Mouse (Mus musculus): Measurements from ENCODE around the gene Abat. TPM values are rescaled to one million over a fixed set of nuclear protein-coding genes. Genes with fewer than 3 reads are reported as not detected.

Abat gene
- total RNA-seq (2021) = 100 to 1,000 TPM; 134 to 146 TPM
- long read RNA-seq, full-length matches to known transcripts = 135 of 190 reads
- long read RNA-seq, partial matches to known transcripts = 54 of 190 reads
- long read RNA-seq, other reads (novel, unspliced or antisense) = 1 of 190 reads

DNA sequence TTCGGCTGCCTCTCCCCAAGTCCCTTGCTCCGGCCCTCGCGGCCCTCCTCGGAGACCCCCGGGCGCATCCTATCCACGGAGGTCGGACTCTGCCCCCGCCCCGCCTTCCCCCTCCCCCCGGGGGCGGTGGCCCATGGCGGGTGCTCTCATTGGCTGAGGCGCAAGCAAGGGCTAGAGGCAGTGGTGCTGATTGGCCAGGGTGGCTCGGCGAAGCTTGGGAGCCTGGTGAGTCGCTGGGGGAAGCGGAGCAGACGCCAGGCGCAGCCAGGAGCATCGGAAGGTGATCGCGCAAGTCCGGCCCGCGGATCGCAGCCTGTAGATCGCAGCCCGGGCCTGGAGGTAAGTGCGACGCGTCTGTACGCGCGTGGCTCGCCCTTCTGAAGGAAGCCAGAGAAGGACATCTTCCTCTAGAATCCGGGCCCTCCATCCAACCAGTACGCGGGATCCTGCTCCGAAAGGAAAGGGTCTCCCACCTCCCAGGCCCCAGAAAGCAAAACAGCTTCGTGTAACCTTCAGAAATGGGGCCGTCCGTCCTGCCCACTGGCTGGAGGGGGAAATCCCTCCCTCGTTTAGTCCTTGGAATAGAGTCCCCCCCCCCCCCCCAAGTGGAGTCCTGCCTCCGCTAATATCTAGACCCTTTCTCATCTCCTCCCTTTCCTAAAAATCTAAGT lies at the start of gene Abat:
Gene Abat, plus strand, starts transcription at position 194 of the 671 bp plus-strand sequence.
- peak; percentile 92 to 96 for DNase-seq (ENCODE audit: low spot score in 2 of 2)

DNA sequence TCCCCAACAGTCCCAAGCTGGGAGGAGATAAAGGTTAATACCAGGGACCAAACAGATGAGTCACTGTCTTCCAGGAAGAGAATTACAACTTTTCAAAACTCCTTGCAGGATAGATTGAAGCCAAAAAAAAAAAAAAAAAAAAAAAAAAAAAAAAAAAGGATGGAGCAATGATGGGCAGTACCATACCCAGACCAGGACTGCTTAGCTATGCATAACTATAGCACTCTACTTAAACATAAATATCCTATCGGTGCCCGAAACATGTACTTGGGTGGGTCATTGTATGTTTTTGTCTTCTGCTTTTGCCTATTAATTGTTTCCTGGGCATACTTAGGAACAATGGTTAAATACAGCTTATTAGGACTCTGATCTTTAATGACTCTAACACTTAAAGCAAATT lies 43.1 kb upstream of the Abat start:
- DNase-seq (ENCODE audit: low spot score in 2 of 2) = no peak

DNA sequence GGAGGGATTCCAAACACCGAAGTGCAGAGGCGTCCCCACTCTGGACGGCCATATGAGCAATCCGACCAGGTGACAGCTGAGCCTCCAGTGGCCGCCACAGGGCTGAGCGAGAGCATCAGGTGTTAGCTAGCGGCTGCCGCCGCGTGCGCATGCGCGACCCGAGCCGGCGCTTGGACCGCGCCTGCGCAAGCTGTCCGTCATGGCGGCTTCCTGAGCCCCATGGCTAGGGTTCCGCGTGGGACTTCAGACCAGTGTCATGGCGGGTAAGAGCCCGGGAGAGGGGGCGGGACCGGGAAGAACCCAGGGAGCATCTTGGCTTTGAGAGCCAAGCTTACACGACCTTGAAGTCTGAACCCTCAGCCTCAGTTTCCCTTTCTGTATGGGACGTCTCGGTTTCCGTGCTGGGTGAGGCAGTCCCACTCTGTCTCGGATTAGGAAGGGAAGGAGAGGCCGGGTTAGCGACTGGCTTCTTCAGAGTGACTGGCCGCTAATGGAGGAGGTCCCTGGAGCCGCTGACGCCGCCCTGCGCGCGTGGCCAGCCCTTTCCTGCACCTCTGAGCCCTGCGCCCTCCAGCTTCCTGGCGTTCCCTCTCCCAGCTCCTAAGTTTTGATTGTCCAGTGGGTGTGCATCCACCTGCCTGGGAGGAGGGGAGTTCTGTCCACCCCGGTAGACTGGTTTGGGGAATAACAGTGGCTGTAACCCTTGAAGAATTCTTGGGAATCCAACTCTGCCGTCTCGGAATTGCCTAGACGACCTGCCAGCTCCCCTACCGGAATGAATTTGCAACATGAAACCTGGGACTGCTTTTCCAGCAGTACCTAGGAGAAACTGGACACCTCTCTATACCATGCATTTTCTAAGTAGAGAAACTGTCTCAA lies 42.4 kb upstream of the Abat start, which contains the start of gene Mettl22:
Gene Mettl22, plus strand, starts transcription at position 186 of the 879 bp plus-strand sequence.
- peak; percentile 88 to 93 for DNase-seq (ENCODE audit: low spot score in 2 of 2)

DNA sequence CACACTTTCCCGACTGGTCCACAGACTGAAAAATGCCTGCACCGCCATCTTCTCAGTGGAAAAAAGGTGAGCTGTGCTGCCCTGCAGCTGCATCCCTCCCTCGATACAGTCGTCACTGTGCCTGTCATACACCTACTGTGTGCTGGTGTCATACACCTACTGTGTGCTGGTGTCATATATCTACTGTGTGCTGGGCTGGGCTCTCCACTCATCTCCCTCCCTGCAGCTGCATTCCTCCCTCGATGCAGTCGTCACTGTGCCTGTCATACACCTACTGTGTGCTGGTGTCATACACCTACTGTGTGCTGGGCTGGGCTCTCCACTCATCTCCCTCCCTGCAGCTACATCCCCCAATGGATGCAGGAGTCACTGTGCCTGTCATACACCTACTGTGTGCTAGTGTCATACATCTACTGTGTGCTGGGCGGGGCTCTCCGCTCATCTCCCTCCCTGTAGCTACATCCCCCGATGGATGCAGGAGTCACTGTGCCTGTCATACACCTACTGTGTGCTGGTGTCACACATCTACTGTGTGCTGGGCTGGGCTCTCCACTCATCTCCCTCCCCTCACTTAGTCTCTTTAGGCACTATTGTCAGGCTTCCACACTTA lies 25.7 kb upstream of the Abat start:
- DNase-seq (ENCODE audit: low spot score in 2 of 2) = no peak

DNA sequence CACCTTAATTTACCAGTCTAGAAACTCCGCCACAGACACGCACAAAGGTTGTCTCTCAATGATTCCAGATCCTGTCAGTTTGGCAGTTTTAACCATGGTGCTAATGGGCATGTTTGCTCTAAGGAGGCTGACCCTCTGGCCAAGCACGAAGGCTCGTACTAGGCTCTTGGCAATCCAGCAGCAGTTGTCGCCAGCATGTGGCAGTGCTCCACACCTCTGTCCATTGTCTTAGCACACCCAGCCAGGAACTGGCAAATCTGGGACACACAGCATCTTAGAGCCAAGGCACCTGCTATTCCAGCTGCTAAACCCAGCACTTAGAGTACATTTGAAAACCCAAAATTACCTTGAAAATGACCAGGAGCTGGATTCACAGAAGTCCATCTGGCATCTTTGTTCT lies 23.9 kb upstream of the Abat start:
- DNase-seq (ENCODE audit: low spot score in 2 of 2) = no peak

DNA sequence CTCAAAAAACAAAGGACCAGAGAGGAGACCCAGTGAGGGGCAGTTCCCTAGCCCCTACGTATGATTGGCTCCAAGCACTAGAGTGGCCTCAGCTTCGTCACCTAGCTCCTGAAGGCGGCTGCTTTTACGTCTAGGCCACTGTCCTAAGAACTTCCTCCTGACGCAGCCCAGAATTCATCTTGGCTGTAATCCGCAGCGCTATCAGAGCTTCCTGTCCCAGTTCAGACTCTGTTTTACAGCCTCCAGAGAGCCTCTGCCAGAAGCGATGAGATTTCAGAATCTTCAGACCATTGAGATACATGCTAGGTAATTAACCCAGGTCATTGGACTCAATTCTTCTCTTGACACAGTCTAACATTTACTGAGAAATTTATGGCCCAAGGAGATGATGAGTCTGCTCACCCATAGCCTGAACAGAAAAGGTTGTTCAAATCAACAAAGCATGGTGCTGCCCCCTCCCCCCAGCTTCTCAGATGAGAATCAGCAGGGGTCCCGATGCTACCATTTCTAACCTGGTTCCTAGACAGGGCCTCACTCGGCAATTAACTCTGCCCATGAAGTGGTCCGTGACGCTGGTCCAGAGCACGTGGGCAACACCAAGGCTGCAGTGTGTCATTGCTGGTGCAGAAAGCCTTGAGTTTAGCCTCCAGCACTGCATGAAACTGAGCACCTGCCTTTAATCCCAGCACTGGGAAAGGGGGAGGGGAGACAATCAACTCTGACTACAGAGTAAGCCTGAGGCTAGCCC lies 21.3 kb upstream of the Abat start:
- no peak for DNase-seq (ENCODE audit: low spot score in 2 of 2)

GRCm38 (mm10) chr16:8494268-8494667 lies 19.0 kb upstream of the Abat start:
- peak; percentile 22 to 72 for DNase-seq (ENCODE audit: low spot score in 2 of 2)

GRCm38 (mm10) chr16:8496967-8497366 lies 16.3 kb upstream of the Abat start:
- DNase-seq (ENCODE audit: low spot score in 2 of 2) = no peak

GRCm38 (mm10) chr16:8504271-8504670 lies 9.0 kb upstream of the Abat start:
- DNase-seq (ENCODE audit: low spot score in 2 of 2) = no peak

DNA sequence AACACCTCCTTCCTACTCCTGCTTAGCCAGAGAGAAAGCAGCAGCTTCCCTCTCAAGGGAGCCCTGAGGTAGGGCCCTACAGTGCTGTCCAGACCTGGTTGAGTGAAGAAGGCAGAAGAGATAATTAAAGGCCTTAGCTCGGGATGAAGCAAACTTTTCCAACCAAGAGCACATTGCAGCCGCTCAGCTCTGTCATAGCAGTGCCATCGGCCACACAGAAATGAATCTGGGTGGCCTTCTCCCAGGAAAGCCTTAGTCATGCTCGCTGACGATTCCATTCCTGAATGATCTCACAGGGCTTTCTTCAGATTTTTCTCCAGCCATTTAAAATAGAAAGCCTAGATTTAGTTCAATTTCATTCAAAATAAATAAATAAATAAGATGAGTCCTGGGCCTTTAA lies 3.3 kb upstream of the Abat start:
- DNase-seq (ENCODE audit: low spot score in 2 of 2) = no peak

DNA sequence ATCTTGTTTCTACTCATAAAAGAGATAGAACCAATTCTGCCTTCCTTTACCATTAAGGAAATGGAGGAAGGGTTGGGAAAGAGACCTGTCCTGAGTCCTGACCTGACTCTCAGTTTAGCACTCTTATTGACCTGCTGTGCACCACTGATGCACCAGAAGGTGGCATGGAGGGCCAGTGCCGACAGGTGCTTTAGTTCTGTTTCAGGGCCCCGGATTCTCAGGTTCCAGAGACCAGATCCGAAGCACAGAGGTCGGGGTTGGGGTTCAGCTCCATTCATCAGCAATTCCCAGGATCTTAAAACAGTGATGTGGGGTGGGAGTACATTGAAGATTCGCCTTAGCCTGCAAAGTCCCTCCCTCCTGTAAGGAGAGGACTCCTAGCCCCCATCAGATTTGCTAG lies 399 bp upstream of the Abat start:
- no peak for DNase-seq (ENCODE audit: low spot score in 2 of 2)

- no peak for DNase-seq (ENCODE audit: low spot score in 2 of 2)
These were observed 951 bp downstream of the Abat start for GRCm38 (mm10) chr16:8514180-8514579.

DNA sequence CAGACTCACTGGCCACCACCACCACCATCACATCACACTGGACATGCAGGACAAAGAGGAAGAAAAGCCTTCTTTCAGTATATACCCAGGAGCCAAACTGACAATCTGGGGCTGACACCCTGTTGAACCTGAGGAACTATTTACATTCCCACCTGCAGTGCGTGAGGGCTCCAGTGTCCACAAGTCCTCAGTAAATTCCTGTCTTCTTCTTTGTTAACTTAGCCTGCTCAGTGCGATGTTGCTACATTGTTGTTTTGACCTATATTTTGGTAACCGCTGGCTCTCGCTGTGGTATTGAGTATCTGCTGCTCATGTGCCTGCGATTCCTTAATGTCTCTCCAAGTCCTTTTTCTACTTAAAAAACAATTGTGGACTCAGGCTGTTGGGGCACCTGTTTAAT lies 7.3 kb downstream of the Abat start:
- DNase-seq (ENCODE audit: low spot score in 2 of 2) = no peak

- no peak for DNase-seq (ENCODE audit: low spot score in 2 of 2)
These were observed 8.1 kb downstream of the Abat start for GRCm38 (mm10) chr16:8521322-8521721.

DNA sequence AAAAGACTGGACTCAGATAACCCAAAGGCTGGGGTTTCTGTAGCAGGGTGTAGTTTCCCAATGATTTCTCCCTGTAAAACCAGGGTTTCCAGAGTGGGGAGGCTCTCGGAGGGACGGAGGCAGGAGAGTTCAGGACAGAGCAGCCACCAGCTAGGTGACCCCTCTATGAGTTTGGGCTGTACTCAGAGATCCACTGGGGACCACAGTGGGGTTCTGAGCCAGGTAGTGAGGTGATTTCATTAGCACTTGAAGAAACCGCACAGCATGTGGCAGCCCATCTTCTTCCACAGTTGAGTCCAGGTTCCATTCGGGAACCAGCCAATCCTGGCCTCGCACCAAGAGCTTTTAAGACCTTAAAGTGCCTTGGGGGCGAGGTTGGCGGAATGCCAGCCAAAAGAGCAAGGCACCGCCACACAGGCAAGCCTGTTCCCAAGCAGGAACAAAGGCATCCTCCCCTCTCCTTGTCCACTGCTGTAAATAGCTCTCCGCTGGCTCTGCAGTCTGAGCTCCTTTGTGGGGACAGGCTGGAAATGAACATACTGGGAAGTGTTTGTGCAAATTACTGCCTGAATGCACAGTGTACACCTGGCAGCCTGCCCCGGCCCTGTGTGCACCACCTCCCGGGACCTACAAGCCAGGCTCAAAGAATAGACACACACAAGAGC lies 10.4 kb downstream of the Abat start:
- peak in 1 of 2 experiments; percentile 48 for DNase-seq (ENCODE audit: low spot score in 2 of 2)

GRCm38 (mm10) chr16:8524163-8524847 lies 11.1 kb downstream of the Abat start:
- DNase-seq (ENCODE audit: low spot score in 2 of 2) = no peak

GRCm38 (mm10) chr16:8525293-8525692 lies 12.1 kb downstream of the Abat start:
- no peak for DNase-seq (ENCODE audit: low spot score in 2 of 2)

DNA sequence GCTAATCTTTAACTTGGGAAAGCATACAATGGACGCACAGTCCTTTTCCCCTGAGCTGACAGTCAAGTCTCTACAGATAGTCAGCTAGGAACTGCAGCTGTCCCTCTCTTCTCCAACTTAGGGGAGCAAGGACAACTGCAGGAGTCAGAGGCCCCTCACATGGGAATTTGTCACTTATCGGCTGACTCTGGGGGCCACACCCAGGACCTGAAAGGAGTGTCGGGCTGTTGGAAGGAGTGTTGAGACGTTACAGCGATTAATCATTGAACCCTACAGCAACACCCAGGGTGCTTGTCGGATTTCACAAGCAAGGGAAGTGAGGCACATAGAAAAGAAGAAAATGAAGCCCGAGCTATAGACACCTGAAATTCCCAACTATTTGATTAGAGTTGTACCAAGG lies 12.6 kb downstream of the Abat start:
- DNase-seq (ENCODE audit: low spot score in 2 of 2) = no peak

DNA sequence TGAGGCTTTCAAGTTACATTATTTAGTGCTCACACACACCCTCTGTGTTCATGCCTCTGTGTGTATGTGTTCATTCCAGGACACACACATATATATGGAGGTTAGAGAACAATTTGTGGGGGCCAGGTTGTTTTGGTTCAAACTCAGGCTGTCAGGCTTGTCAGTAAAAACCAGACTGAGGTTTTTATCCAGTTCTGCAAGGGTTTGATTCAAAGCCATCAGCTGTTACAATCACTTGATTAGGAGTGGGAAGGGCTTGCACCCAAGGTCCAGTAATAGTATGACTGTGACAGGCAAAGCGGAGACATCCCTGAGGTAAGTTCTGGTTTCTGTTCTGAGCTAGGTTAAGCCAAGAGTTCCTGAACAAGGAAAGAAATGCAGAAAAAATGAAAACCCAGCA lies 16.2 kb downstream of the Abat start:
- DNase-seq (ENCODE audit: low spot score in 2 of 2) = no peak

- DNase-seq (ENCODE audit: low spot score in 2 of 2) = no peak
These were observed 16.8 kb downstream of the Abat start for GRCm38 (mm10) chr16:8530018-8530417.
